Mouse (Mus musculus) kidney, embryonic 16.5 days (tissue): ENCODE results near the gene BC053393. TPM values are rescaled to one million over a fixed set of nuclear protein-coding genes. Genes with fewer than 3 reads are reported as not detected.

Experiments used
- ATAC-seq: fragments of 200-750 bp; cut with Nextera tagmentation; 2 replicates; pipeline ENCODE4 v1.8.0; 2017; ENCODE audit warnings: moderate TSS enrichment; ENCODE audit not compliant: low FRiP score, low TSS enrichment
- H3K27ac ChIP-seq: fragments of 300-500 bp; sonication (generic); 2 replicates; pipeline ENCODE4 v1.5.1; 2014; ENCODE audit warnings: low read length
- H3K27me3 ChIP-seq: fragments of 300-500 bp; sonication (generic); 2 replicates; pipeline ENCODE4 v1.6.1; 2014; ENCODE audit warnings: low read length, control low read depth, mixed read lengths; ENCODE audit not compliant: insufficient read depth
- H3K36me3 ChIP-seq: fragments of 300-500 bp; sonication (generic); 2 replicates; pipeline ENCODE4 v1.6.1; 2014; ENCODE audit warnings: low read length, control low read depth, mixed read lengths; ENCODE audit not compliant: insufficient read depth
- H3K4me1 ChIP-seq: fragments of 300-500 bp; sonication (generic); 2 replicates; pipeline ENCODE4 v1.6.1; 2014; ENCODE audit warnings: low read length, control low read depth, mixed read lengths; ENCODE audit not compliant: insufficient read depth
- H3K4me2 ChIP-seq: fragments of 300-500 bp; sonication (generic); replicated peaks from 2 replicates; pipeline ENCODE4 v1.6.1; 2014; ENCODE audit warnings: low read depth, low read length
- H3K4me3 ChIP-seq: fragments of 300-500 bp; sonication (generic); 2 replicates; pipeline ENCODE4 v1.5.1; 2014; ENCODE audit warnings: mild to moderate bottlenecking, low read length
- H3K9ac ChIP-seq: fragments of 300-500 bp; sonication (generic); replicated peaks from 2 replicates; pipeline ENCODE4 v1.6.1; 2014; ENCODE audit warnings: low read length
- H3K9me3 ChIP-seq: fragments of 300-500 bp; sonication (generic); 2 replicates; pipeline ENCODE4 v1.6.1; 2016; ENCODE audit warnings: low read length, control low read depth
- WGBS: fragments of 180-500 bp; shearing (Covaris S2); extraction: QIAGEN DNeasy Blood & Tissue Kit; methylation state at CpG from one replicate; pipeline ENCODE4 v1.1.7; 2014; 5-methylcytosine and 5-hydroxymethylcytosine counted together
- polyA plus RNA-seq: library from polyadenylated mRNA; unstranded; fragments of >200 nt; fragmentation: Nextera tagmentation; extraction: Ambion mirVana; gene quantifications from 2 replicates; pipeline ENCODE4 v1.2.1, GENCODE M21; 2015

BC053393 gene
- not detected in 2 replicates for polyA plus RNA-seq

DNA sequence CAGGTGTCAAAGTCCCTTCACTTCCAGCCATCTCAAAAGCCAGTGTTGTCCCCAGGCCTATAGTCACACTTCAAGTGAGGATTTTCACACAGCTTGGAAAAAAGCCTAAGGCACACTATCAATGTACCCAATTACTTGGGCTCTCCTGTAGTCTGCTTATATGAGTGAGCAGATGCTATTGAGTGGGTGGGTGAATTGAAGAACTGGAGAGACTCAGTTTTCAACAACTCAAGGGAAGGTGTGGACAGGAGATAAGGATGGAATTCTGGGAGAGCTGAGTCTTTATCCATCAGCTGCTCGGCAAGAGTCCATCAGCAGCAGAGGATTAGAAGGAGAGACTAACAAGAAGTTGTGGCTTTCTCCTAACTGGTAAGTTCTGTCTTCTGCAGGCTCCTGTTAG, at the start of gene BC053393:
Gene BC053393 (plus strand): TSS at position 210 of the 400 bp plus-strand sequence.
- Histone ChIP-seq H3K4me2 (no peak within 1 kb of the TSS), H3K4me1 (no peaks in the 10 kb centered on the region), H3K27ac (no peak within 1 kb of the TSS), H3K4me3 (no peak within 1 kb of the TSS), H3K9me3 (no peaks in the 10 kb centered on the region), H3K36me3 (no peaks in the 10 kb centered on the region), H3K9ac (no peak within 1 kb of the TSS), H3K27me3 (no peaks in the 10 kb centered on the region)
- WGBS = 86% methylated on average over 1 of the region's 1 CpGs
- no peak for ATAC-seq

DNA sequence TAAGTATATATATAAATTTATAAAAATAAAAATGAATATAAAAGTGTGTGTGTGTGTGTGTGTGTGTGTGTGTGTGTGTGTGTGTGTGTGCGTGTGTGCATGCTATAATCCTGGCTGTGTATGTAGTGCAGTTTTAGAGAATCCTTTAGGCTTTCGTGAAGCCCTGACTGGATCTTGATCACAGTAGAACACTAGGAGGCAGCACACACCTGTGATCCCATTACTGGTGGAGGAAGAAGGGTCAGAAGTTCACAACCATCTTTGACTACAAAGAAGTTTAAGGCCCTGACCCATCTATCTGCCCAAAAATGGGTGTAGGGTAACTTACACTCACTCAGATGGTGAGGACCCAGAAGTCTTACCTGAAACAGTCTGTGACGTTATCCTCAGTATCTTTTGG, 48.6 kb upstream of the BC053393 start:
- no peak for ATAC-seq
- 81% methylated on average over 3 of the region's 3 CpGs for WGBS
- Histone ChIP-seq H3K27ac (no peak overlapping the region), H3K36me3 (no peaks in the 10 kb centered on the region), H3K27me3 (no peaks in the 10 kb centered on the region), H3K4me3 (no peak overlapping the region), H3K4me1 (no peaks in the 10 kb centered on the region), H3K9me3 (no peaks in the 10 kb centered on the region), H3K9ac (no peak overlapping the region), H3K4me2 (no peak overlapping the region)

DNA sequence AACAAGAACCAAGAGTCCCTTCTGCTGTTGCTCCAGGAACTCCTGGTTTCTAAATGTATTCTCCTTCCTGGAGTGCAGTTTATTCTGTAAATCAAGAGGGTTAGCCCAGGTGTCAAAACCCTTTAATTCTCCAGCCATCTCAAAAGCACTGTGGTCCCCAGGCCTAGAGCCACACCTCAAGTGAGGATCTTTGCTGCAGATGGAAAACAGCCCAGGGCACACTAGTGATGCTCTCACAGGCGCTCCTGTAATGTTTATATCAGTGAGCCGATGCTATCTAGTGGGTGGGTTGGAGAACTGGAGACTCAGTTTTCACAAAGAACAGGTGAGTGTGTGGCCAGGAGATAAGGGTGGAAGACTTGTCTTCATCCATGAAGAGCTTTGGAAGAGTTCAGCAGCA, 47.4 kb upstream of the BC053393 start, which contains the start of gene Gm12169:
Gene Gm12169 (plus strand): TSS at position 301 of the 400 bp plus-strand sequence.
- no peak within 1 kb of the TSS for H3K4me3 ChIP-seq
- 98% methylated on average over 2 of the region's 2 CpGs for WGBS
- no peaks in the 10 kb centered on the region for H3K4me1 ChIP-seq
- no peaks in the 10 kb centered on the region for H3K36me3 ChIP-seq
- H3K27ac ChIP-seq = no peak within 1 kb of the TSS
- H3K4me2 ChIP-seq = no peak within 1 kb of the TSS
- H3K9ac ChIP-seq = no peak within 1 kb of the TSS
- H3K27me3 ChIP-seq = no peaks in the 10 kb centered on the region
- no peaks in the 10 kb centered on the region for H3K9me3 ChIP-seq
- ATAC-seq = no peak

DNA sequence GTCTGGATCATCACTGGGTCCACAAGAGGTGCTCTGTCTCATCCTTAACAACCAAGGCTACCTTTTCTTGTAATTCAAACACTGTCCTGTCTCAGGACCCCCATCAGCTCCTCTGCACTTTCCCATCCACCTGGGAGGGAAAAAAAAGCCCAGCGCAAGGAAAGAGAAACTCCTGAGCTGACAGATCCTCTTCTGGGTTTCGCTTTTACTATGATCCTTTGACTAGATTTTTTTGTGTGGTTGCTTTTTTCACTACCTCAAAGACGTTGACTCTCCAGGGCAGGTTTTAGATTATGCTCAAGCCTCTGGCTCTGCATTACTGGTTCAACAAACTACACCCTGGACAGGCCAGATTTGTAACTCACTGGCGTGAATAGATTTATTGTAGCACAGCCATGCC, 41.2 kb upstream of the BC053393 start:
- Histone ChIP-seq H3K9me3 (no peaks in the 10 kb centered on the region), H3K36me3 (no peaks in the 10 kb centered on the region), H3K4me3 (no peak overlapping the region), H3K27me3 (no peaks in the 10 kb centered on the region), H3K4me2 (no peak overlapping the region), H3K27ac (no peak overlapping the region), H3K4me1 (no peaks in the 10 kb centered on the region), H3K9ac (no peak overlapping the region)
- 69% methylated on average over 4 of the region's 4 CpGs for WGBS
- no peak for ATAC-seq

DNA sequence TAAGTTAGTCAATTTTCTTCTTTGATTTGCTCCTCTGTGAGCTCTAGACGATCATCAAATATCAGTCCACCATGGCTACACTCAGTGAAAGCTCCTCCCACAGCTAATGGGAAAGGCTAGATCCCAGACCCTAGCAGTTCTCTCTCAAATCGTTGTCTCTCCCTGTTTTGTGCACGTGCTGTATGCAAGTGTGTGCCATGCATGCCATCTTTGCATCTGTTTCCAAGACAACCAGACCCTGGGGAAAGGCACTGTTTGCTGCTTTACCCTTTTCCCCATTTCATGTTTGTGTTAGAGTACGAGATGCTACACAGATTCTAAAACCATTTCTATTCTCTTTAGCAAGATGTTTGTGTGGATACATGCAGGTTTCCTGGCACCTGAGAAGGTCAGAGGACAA, 34.4 kb upstream of the BC053393 start:
- H3K9ac ChIP-seq = no peak overlapping the region
- H3K4me3 ChIP-seq = no peak overlapping the region
- H3K9me3 ChIP-seq = no peaks in the 10 kb centered on the region
- ATAC-seq = no peak
- H3K4me2 ChIP-seq = no peak overlapping the region
- no peaks in the 10 kb centered on the region for H3K36me3 ChIP-seq
- H3K27me3 ChIP-seq = no peaks in the 10 kb centered on the region
- H3K4me1 ChIP-seq = no peaks in the 10 kb centered on the region
- WGBS = 74% methylated on average over 4 of the region's 4 CpGs
- H3K27ac ChIP-seq = no peak overlapping the region

DNA sequence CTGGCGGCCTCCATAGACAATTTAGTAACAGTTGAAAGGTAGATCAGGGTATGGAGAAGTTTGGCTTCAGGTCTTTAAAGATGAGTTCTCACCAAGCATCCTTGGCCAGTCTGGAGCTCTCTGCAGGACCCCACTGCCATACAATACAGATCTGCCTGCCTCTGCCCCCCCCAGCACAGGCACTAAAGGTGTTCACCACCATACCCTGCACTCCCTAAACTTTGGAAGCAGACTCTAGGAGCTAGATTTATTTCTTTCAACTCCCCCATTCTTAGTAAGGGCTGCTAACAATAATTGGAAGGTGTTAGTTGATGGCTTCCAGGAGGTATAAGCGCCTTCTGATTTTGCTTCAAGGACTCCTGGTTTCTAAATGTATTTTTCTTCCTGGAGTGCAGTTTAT, 27.8 kb upstream of the BC053393 start:
- no peaks in the 10 kb centered on the region for H3K27me3 ChIP-seq

DNA sequence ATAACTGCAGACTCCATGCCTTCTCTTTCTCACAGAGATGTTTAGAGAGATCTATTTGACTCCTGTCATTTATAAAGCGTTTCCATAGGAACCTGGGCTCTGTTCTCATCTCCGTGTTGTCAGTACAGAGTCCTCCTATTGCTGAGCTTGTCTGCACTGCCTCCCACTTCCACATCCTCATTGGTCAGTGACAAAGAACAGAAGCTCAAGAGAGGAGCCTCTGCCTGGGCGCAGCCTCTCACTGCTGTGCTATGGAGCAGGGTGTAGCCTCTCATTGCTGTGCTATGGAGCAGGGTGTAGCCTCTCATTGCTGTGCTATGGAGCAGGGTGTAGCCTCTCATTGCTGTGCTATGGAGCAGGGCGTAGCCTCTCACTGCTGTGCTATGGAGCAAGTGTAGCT, 21.6 kb upstream of the BC053393 start:
- no peaks in the 10 kb centered on the region for H3K4me1 ChIP-seq
- no peaks in the 10 kb centered on the region for H3K9me3 ChIP-seq
- no peaks in the 10 kb centered on the region for H3K27me3 ChIP-seq
- H3K27ac ChIP-seq = no peak overlapping the region
- H3K36me3 ChIP-seq = no peaks in the 10 kb centered on the region
- H3K4me3 ChIP-seq = no peak overlapping the region
- H3K9ac ChIP-seq = no peak overlapping the region
- 83% methylated on average over 4 of the region's 4 CpGs for WGBS
- no peak for ATAC-seq
- no peak overlapping the region for H3K4me2 ChIP-seq

More for the DNA sequence above, 27.8 kb upstream of the BC053393 start:
- H3K36me3 ChIP-seq = no peaks in the 10 kb centered on the region
- no peaks in the 10 kb centered on the region for H3K4me1 ChIP-seq
- H3K4me3 ChIP-seq = no peak overlapping the region
- no peak overlapping the region for H3K4me2 ChIP-seq
- 90% methylated on average over 2 of the region's 2 CpGs for WGBS
- ATAC-seq = no peak
- no peaks in the 10 kb centered on the region for H3K9me3 ChIP-seq
- H3K27ac ChIP-seq = no peak overlapping the region
- no peak overlapping the region for H3K9ac ChIP-seq

DNA sequence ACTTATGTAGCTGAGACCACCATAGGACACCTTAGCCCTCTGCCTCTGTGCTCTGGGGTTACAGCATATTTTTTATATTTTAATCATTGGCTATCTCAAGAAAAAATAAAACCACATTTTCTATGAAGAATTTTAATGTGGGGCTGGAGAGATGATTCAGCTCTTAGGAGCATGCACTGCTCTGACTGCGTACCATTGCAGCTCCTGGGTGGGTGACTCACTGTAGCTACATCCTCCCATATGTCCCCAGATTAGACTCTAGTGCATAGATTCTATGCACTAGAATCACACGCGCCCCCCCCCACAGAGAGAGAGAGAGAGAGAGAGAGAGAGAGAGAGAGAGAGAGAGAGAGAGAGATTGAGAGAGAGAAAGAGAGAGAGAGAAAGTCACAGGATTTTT, 18.6 kb upstream of the BC053393 start:
- Histone ChIP-seq H3K9ac (no peak overlapping the region), H3K27me3 (no peaks in the 10 kb centered on the region), H3K4me3 (no peak overlapping the region), H3K4me2 (no peak overlapping the region), H3K36me3 (no peaks in the 10 kb centered on the region), H3K27ac (no peak overlapping the region), H3K9me3 (no peaks in the 10 kb centered on the region), H3K4me1 (no peaks in the 10 kb centered on the region)
- 90% methylated on average over 3 of the region's 3 CpGs for WGBS
- ATAC-seq = no peak

DNA sequence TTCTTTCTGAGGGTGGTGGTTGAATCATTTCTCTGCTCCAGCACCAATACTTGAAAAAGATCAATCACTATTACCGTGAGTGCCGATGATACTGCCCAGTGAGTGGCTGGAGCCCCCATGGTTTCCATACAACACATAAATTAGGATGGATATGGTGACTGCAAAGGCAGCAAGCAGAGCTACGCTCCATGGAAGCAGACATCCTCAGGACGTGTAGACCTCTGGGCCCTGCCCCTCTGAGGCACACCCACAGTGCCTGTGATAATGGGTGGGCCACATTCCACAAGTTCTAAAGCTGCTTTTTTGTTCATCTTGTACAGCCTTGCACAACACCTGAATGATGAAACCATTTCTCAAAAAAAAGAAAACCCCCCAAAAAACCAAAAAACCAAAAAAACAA, 10.2 kb upstream of the BC053393 start:
- no peak overlapping the region for H3K4me2 ChIP-seq
- no peaks in the 10 kb centered on the region for H3K27me3 ChIP-seq
- H3K9me3 ChIP-seq = no peaks in the 10 kb centered on the region
- H3K4me3 ChIP-seq = no peak overlapping the region
- H3K27ac ChIP-seq = no peak overlapping the region
- ATAC-seq = no peak
- 79% methylated on average over 4 of the region's 4 CpGs for WGBS
- H3K36me3 ChIP-seq = no peaks in the 10 kb centered on the region
- no peak overlapping the region for H3K9ac ChIP-seq
- H3K4me1 ChIP-seq = no peaks in the 10 kb centered on the region

DNA sequence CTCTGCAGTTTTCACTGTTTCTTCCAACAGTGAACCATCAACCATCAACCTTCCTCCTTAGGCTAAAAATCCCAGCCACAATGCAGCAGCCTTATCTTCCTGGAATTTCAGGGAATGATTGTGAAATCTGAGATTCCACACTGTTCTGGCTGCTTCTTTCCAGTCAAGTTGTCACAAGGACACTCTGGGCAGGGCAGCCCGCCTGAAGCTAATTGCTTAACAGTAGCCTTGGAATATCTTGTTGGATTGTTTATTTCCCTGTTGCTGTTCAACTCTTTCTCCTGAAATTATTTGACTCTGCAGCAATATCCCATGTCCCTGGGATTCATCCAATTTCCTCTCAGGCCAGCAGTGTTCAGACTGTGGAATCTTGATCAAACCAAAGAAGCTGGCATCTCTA, 6.7 kb upstream of the BC053393 start:
- H3K9ac ChIP-seq = no peak overlapping the region
- H3K27ac ChIP-seq = no peak overlapping the region
- no peaks in the 10 kb centered on the region for H3K4me1 ChIP-seq
- no peak overlapping the region for H3K4me2 ChIP-seq
- H3K4me3 ChIP-seq = no peak overlapping the region
- no peaks in the 10 kb centered on the region for H3K36me3 ChIP-seq
- 50% methylated on average over 1 of the region's 1 CpGs for WGBS
- no peak for ATAC-seq
- no peaks in the 10 kb centered on the region for H3K9me3 ChIP-seq
- H3K27me3 ChIP-seq = no peaks in the 10 kb centered on the region

DNA sequence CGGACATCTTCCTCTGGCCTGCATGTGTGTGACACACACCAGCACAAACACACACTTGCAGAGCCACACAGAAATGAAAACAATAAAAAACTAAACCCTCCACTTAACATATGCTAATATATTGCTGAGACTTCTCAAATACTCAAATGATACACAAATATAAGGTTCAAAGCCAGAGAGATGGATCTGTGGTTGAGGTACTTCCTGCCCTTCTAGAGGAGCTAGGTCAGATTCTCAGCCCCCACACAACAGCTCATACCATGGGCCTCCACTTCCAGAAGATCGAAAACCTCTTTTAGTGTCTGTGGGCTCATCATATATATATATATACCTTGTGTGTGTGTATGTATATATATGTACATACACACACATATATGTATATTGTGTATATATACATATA, 5.4 kb upstream of the BC053393 start:
- Histone ChIP-seq H3K36me3 (no peaks in the 10 kb centered on the region), H3K27me3 (no peaks in the 10 kb centered on the region), H3K4me3 (no peak overlapping the region), H3K9me3 (no peaks in the 10 kb centered on the region), H3K9ac (no peak overlapping the region), H3K4me2 (no peak overlapping the region), H3K4me1 (no peaks in the 10 kb centered on the region), H3K27ac (no peak overlapping the region)
- ATAC-seq = no peak
- 94% methylated on average over 2 of the region's 2 CpGs for WGBS
